Mouse (Mus musculus) frontal cortex, adult (tissue): ENCODE results near the gene Wnt3.
A peak's percentile ranks its signal among the peaks of the same experiment; 100 is the strongest.

Source experiments
- ATAC-seq: cut with Nextera tagmentation; 2 replicates; pipeline ENCODE4 v1.9.2; 2017; ENCODE audit warnings: mild to moderate bottlenecking, moderate library complexity, mixed read lengths; ENCODE audit not compliant: low TSS enrichment

Wnt3 gene

GRCm38 (mm10) chr11:103840834-103841233 lies 66.9 kb downstream of the Wnt3 start:
- ATAC-seq, result no peak

GRCm38 (mm10) chr11:103848287-103848686 lies 74.3 kb downstream of the Wnt3 start:
- ATAC-seq, result no peak

- ATAC-seq, result peak; percentile 69; the same call in 1 of the 2 replicates
Observed at GRCm38 (mm10) chr11:103852590-103853283, 78.8 kb downstream of the Wnt3 start.

GRCm38 (mm10) chr11:103853284-103853920 lies 79.5 kb downstream of the Wnt3 start:
- ATAC-seq, result no peak

DNA sequence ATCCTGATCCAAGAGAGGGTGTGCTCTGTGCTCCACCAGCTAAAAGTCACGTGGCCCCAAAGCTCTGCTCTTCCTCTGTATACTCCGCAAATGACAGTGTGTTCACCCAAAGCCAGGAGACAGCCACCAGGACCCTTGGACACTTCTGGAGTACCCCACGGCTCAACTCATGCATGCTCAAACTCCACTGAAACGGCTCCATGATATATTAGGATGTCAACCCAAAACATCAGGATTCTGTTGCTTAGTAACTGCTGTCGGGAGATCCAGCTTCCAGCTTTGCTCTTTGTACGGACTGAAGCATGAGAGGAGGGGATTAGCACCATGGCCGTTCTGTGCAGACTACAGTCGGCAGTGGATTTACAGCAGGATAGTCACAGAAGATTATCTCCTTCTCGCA lies 80.3 kb downstream of the Wnt3 start:
- ATAC-seq, result no peak

- no peak for ATAC-seq
Observed at GRCm38 (mm10) chr11:103856641-103857040, 82.7 kb downstream of the Wnt3 start.

DNA sequence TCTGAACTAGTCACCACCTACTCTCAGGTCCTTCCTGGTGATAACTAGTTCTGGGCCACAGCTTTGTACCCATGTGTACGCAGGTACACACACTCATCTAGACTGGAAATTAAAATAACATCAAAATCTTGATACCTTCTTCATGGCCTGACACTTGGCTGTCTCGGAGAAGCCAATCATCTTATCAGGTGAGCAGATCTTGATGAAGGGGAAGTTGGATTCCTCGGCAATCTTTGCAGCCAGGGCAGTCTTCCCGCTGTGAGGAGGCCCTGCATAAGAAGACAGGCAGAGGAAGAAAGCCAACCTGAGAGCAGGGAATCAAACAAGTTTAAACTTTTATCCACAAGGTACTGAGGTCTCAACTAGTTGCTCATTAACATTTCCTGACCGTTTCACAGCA lies 84.8 kb downstream of the Wnt3 start:
- ATAC-seq, result no peak

DNA sequence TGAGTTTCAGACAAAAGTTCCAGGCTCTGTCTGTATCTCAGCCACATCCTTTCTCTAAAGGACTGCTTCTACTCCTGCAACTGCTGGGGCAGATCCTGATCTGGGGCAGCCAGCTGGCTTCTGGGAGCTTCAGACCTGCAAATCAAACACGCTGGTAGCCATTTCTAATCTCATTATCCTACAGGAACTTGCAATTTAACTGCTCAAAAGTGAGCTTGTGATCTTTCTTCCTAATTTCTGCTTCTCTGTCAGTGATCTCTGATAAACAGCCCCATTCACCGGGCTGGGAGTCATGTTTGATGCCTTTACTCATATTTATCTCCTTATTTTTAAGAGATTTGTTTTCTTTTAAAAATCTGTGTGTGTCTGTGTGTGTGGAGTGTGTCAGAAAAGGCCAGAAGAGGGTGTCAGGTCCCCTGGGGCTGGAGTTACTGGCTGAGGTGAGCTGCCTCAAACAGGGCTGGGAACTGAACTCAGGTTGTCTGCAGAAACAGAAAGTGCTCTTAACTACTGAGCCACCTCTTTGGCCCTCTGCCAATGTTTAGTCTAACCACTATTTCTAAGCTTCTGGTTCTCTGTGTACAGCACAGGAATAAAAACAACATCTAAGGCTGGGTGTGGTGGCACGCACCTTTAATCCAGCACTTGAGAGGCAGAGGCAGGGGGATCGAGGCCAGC lies 86.1 kb downstream of the Wnt3 start:
- ATAC-seq, result peak; percentile 69

- ATAC-seq, result no peak
Observed at GRCm38 (mm10) chr11:103862951-103863350, 89.0 kb downstream of the Wnt3 start.

GRCm38 (mm10) chr11:103864486-103864885 lies 90.5 kb downstream of the Wnt3 start:
- ATAC-seq, result no peak

- no peak for ATAC-seq
Observed at GRCm38 (mm10) chr11:103865346-103865745, 91.4 kb downstream of the Wnt3 start.
